20 mouse cellular contexts compared by ENCODE assay signal in the genomic region with DNA sequence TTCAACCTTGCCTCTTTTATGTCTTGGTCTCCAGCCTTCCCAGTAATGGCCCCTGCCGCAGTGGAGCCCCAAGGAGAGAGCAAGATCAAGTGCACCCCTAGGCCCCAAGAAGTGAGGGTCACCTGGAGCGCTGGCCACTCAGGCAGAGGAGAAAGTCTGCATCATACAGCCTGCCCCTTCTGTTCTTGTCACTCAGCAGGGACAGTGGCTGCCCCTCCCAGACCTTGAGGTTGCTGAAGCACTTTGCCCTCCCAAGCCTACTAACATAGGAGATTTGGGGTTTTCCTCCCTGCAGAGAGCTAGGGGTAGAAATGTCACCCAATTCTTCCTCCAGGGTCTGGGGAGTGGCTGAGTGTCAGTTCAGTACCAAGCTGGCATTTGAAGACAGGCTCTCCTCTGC. TPM values are rescaled to one million over a fixed set of nuclear protein-coding genes. Genes with fewer than 3 reads are reported as not detected.
DNase-seq lines count a peak whose midpoint lies in the region; ATAC-seq and TF ChIP-seq lines count a peak whose summit lies in the region.
"Had no signal": no experiment of that assay in that cellular context is flagged by ENCODE, and none has a peak within 500 bp of the region (broad histone marks: within the 10 kb centered on the region; RNA-seq: fewer than 3 reads in every experiment).

No protein-coding gene starts in this region.

- no peak overlapping the region for H3K9ac ChIP-seq in lung, embryonic 16.5 days (ENCODE audit: low read length)
- H3K9ac ChIP-seq in intestine, postnatal 0 days (ENCODE audit: low read depth, low read length) = no peak overlapping the region
- H3K9ac ChIP-seq: forebrain, embryonic 12.5 days; heart, embryonic 13.5 days; hindbrain, embryonic 13.5 days; limb, embryonic 15.5 days had no signal

- no peak for ATAC-seq in lung, embryonic 16.5 days (ENCODE audit: low read depth)
- ATAC-seq in intestine, postnatal 0 days = no peak
- ATAC-seq: midbrain, embryonic 16.5 days had no signal

- no peaks in the 10 kb centered on the region for H3K9me3 ChIP-seq in lung, embryonic 16.5 days (ENCODE audit: control insufficient read depth, low read length)
- no peaks in the 10 kb centered on the region for H3K9me3 ChIP-seq in intestine, postnatal 0 days (ENCODE audit: control insufficient read depth)
- H3K9me3 ChIP-seq: embryonic facial prominence, embryonic 10.5 days; forebrain, embryonic 12.5 days; heart, embryonic 13.5 days; hindbrain, embryonic 13.5 days; limb, embryonic 15.5 days had no signal

- no peak for DNase-seq in kidney, adult 2 months
- no peak for DNase-seq in kidney, adult 9 months
- no peak for DNase-seq in lung, postnatal 36 days
- DNase-seq in urinary bladder, adult 18-20 months (ENCODE audit: low spot score in 2 of 2) = no peak
- no peak for DNase-seq in testis, postnatal 14 days (ENCODE audit: low spot score)
- DNase-seq: cerebellum, adult 2 months; cerebellum, postnatal 36 days; gastrocnemius, postnatal 10 days; heart, adult 11 months; kidney, adult 11 months; retina, postnatal 1 day had no signal

- peaks cover 4% of the 10 kb centered on the region for H3K36me3 ChIP-seq in kidney, adult 2 months (ENCODE audit: control insufficient read depth, insufficient read depth, low read length)
- H3K36me3 ChIP-seq in lung, embryonic 16.5 days (ENCODE audit: control insufficient read depth, insufficient read depth, low read length) = peaks cover 34% of the 10 kb centered on the region
- H3K36me3 ChIP-seq in intestine, postnatal 0 days (ENCODE audit: control insufficient read depth, insufficient read depth) = peaks cover 47% of the 10 kb centered on the region

- TF ChIP-seq CTCF in kidney, adult 2 months (conservative IDR thresholded peaks at IDR 0.05; ENCODE audit: insufficient read depth, insufficient read length, low read depth, low read length) = no peak
- TF ChIP-seq CTCF in intestine, postnatal 0 days (IDR thresholded peaks at IDR 0.05; ENCODE audit: low read depth) = no peak

- no peaks in the 10 kb centered on the region for H3K27me3 ChIP-seq in kidney, adult 2 months (replicated peaks; ENCODE audit: control insufficient read depth, insufficient read depth, low read length)
- no peaks in the 10 kb centered on the region for H3K27me3 ChIP-seq in lung, embryonic 16.5 days (ENCODE audit: control insufficient read depth, insufficient read depth, low read depth, low read length)
- no peaks in the 10 kb centered on the region for H3K27me3 ChIP-seq in intestine, postnatal 0 days (replicated peaks; ENCODE audit: control insufficient read depth, insufficient read depth, low read length)
- H3K27me3 ChIP-seq: limb, embryonic 15.5 days had no signal

- 76% methylated on average over 2 of the region's 2 CpGs for WGBS in kidney, adult 2 months
- WGBS in lung, embryonic 16.5 days = 83% methylated on average over 2 of the region's 2 CpGs
- 47% methylated on average over 2 of the region's 2 CpGs for WGBS in intestine, postnatal 0 days

- peaks cover 17% of the 10 kb centered on the region for H3K4me1 ChIP-seq in kidney, adult 2 months (ENCODE audit: control insufficient read depth, insufficient read depth, low read length)
- H3K4me1 ChIP-seq in lung, embryonic 16.5 days (replicated peaks; ENCODE audit: control insufficient read depth, insufficient read depth, low read length) = peaks cover 5% of the 10 kb centered on the region
- H3K4me1 ChIP-seq in intestine, postnatal 0 days (replicated peaks; ENCODE audit: control insufficient read depth, insufficient read depth, low read length) = no peaks in the 10 kb centered on the region; the same call in 1 of the 2 replicates

- no peak overlapping the region for H3K4me2 ChIP-seq in lung, embryonic 16.5 days (ENCODE audit: low read depth, low read length)
- H3K4me2 ChIP-seq in intestine, postnatal 0 days (replicated peaks; ENCODE audit: low read depth) = no peak overlapping the region
- H3K4me2 ChIP-seq: forebrain, embryonic 12.5 days; heart, embryonic 13.5 days; hindbrain, embryonic 13.5 days; limb, embryonic 15.5 days had no signal

- no peak overlapping the region for H3K4me3 ChIP-seq in kidney, adult 2 months (ENCODE audit: insufficient read depth, low read depth, low read length)
- H3K4me3 ChIP-seq in lung, embryonic 16.5 days (ENCODE audit: low read length) = no peak overlapping the region
- H3K4me3 ChIP-seq in intestine, postnatal 0 days (ENCODE audit: low read depth, low read length) = no peak overlapping the region
- H3K4me3 ChIP-seq: embryonic facial prominence, embryonic 10.5 days; forebrain, embryonic 12.5 days; heart, embryonic 13.5 days; hindbrain, embryonic 13.5 days; limb, embryonic 15.5 days had no signal

- H3K27ac ChIP-seq in kidney, adult 2 months (ENCODE audit: insufficient read depth, low read depth, low read length) = peak overlapping the region; percentile 75
- peak overlapping the region; percentile 74; the same call in 1 of the 2 replicates for H3K27ac ChIP-seq in lung, embryonic 16.5 days (ENCODE audit: low read length)
- H3K27ac ChIP-seq in intestine, postnatal 0 days (ENCODE audit: low read depth, low read length) = peak overlapping the region; percentile 88
- H3K27ac ChIP-seq: embryonic facial prominence, embryonic 10.5 days; forebrain, embryonic 12.5 days; heart, embryonic 13.5 days; hindbrain, embryonic 13.5 days had no signal

- no peak for TF ChIP-seq POLR2A in kidney, adult 2 months (IDR thresholded peaks at IDR 0.05; ENCODE audit: low read depth, low read length)

RNA-seq across cellular contexts. Expression of gene Ankrd54, which starts 10.3 kb away (rescaled TPM):
- polyA plus RNA-seq in kidney, adult 2 months (2012; rRNA removed) = 38.9 and 52.2 TPM in 2 replicates
- polyA plus RNA-seq in lung, embryonic 16.5 days (2015; fragmentation: Nextera tagmentation; extraction: Ambion mirVana) = 52.6 and 56.7 TPM in 2 replicates
- 44.1 and 48.8 TPM in 2 replicates for polyA plus RNA-seq in intestine, postnatal 0 days (2015; fragmentation: Nextera tagmentation; extraction: Ambion mirVana)

RNA-seq across cellular contexts. Expression of gene Galr3, which starts 10.7 kb away (rescaled TPM):
- polyA plus RNA-seq in kidney, adult 2 months (2012; rRNA removed) = 0.64 and 1.2 TPM in 2 replicates
- polyA plus RNA-seq in lung, embryonic 16.5 days (2015; fragmentation: Nextera tagmentation; extraction: Ambion mirVana) = not detected in 2 replicates
- 2.2 and 2.6 TPM in 2 replicates for polyA plus RNA-seq in intestine, postnatal 0 days (2015; fragmentation: Nextera tagmentation; extraction: Ambion mirVana)
- polyA plus RNA-seq: CD4-positive, CD25-positive, alpha-beta regulatory T cell, adult 4 months; embryonic facial prominence, embryonic 10.5 days; forebrain, embryonic 12.5 days; heart, embryonic 13.5 days; hindbrain, embryonic 13.5 days; midbrain, embryonic 16.5 days had no signal

RNA-seq across cellular contexts. Expression of gene Eif3l, which starts 22.6 kb away (rescaled TPM):
- polyA plus RNA-seq in kidney, adult 2 months (2012; rRNA removed) = 172 and 183 TPM in 2 replicates
- polyA plus RNA-seq in lung, embryonic 16.5 days (2015; fragmentation: Nextera tagmentation; extraction: Ambion mirVana) = 196 and 209 TPM in 2 replicates
- polyA plus RNA-seq in intestine, postnatal 0 days (2015; fragmentation: Nextera tagmentation; extraction: Ambion mirVana) = 97.0 and 100 TPM in 2 replicates

RNA-seq across cellular contexts. Expression of gene H1f0, which starts 24.1 kb away (rescaled TPM):
- polyA plus RNA-seq in kidney, adult 2 months (2012; rRNA removed) = 123 and 145 TPM in 2 replicates
- polyA plus RNA-seq in lung, embryonic 16.5 days (2015; fragmentation: Nextera tagmentation; extraction: Ambion mirVana) = 516 and 576 TPM in 2 replicates
- 298 and 319 TPM in 2 replicates for polyA plus RNA-seq in intestine, postnatal 0 days (2015; fragmentation: Nextera tagmentation; extraction: Ambion mirVana)

RNA-seq across cellular contexts. Expression of gene Micall1, which starts 56.3 kb away (rescaled TPM):
- polyA plus RNA-seq in kidney, adult 2 months (2012; rRNA removed) = 23.3 and 24.5 TPM in 2 replicates
- 6.9 and 7.8 TPM in 2 replicates for polyA plus RNA-seq in lung, embryonic 16.5 days (2015; fragmentation: Nextera tagmentation; extraction: Ambion mirVana)
- 3.7 and 5.0 TPM in 2 replicates for polyA plus RNA-seq in intestine, postnatal 0 days (2015; fragmentation: Nextera tagmentation; extraction: Ambion mirVana)
